Mouse (Mus musculus) heart, embryonic 16.5 days (tissue): ENCODE data around the gene Slc25a38. TPM values are rescaled to one million over a fixed set of nuclear protein-coding genes. Genes with fewer than 3 reads are reported as not detected.
A peak's percentile ranks its signal among the peaks of the same experiment; 100 is the strongest.

ENCODE experiments used
- ATAC-seq: fragments of 200-750 bp; cut with Nextera tagmentation; replicated peaks from 2 replicates; pipeline ENCODE4 v1.8.0; 2017; ENCODE audit warnings: moderate number of reproducible peaks; ENCODE audit not compliant: insufficient read depth, low FRiP score; ENCODE audit errors: extremely low read depth
- H3K27ac ChIP-seq: fragments of 300-500 bp; sonication (generic); 2 replicates; pipeline ENCODE4 v1.5.1; 2014; ENCODE audit warnings: mild to moderate bottlenecking, low read length, control low read depth, moderate library complexity
- H3K27me3 ChIP-seq: fragments of 300-500 bp; sonication (generic); 2 replicates; pipeline ENCODE4 v1.6.1; 2014; ENCODE audit warnings: low read length, mixed read lengths; ENCODE audit not compliant: control insufficient read depth, insufficient read depth
- H3K36me3 ChIP-seq: fragments of 300-500 bp; sonication (generic); 2 replicates; pipeline ENCODE4 v1.6.1; 2014; ENCODE audit not compliant: control insufficient read depth, insufficient read depth
- H3K4me1 ChIP-seq: fragments of 300-500 bp; sonication (generic); 2 replicates; pipeline ENCODE4 v1.6.1; 2014; ENCODE audit warnings: low read length, mixed read lengths; ENCODE audit not compliant: control insufficient read depth, insufficient read depth
- H3K4me2 ChIP-seq: fragments of 300-500 bp; sonication (generic); 2 replicates; pipeline ENCODE4 v1.6.1; 2014; ENCODE audit warnings: low read depth, mild to moderate bottlenecking, control low read depth, low read length
- H3K4me3 ChIP-seq: fragments of 300-500 bp; sonication (generic); 2 replicates; pipeline ENCODE4 v1.5.1; 2014; ENCODE audit warnings: mild to moderate bottlenecking, control low read depth, low read length
- H3K9ac ChIP-seq: fragments of 300-500 bp; sonication (generic); 2 replicates; pipeline ENCODE4 v1.6.1; 2014; ENCODE audit warnings: low read length, control low read depth
- H3K9me3 ChIP-seq: fragments of 300-500 bp; sonication (generic); replicated peaks from 2 replicates; pipeline ENCODE4 v1.6.1; 2016; ENCODE audit warnings: low read length; ENCODE audit not compliant: control insufficient read depth
- WGBS: fragments of 180-500 bp; shearing (Covaris S2); extraction: QIAGEN DNeasy Blood & Tissue Kit; methylation state at CpG from one replicate; pipeline ENCODE4 v1.1.7; 2014; 5-methylcytosine and 5-hydroxymethylcytosine counted together
- polyA plus RNA-seq: library from polyadenylated mRNA; unstranded; fragments of >200 nt; fragmentation: Nextera tagmentation; extraction: Ambion mirVana; gene quantifications from 2 replicates; pipeline ENCODE4 v1.2.1, GENCODE M21; 2015

Gene Slc25a38
- 21.9 and 23.0 TPM in 2 replicates for polyA plus RNA-seq

DNA sequence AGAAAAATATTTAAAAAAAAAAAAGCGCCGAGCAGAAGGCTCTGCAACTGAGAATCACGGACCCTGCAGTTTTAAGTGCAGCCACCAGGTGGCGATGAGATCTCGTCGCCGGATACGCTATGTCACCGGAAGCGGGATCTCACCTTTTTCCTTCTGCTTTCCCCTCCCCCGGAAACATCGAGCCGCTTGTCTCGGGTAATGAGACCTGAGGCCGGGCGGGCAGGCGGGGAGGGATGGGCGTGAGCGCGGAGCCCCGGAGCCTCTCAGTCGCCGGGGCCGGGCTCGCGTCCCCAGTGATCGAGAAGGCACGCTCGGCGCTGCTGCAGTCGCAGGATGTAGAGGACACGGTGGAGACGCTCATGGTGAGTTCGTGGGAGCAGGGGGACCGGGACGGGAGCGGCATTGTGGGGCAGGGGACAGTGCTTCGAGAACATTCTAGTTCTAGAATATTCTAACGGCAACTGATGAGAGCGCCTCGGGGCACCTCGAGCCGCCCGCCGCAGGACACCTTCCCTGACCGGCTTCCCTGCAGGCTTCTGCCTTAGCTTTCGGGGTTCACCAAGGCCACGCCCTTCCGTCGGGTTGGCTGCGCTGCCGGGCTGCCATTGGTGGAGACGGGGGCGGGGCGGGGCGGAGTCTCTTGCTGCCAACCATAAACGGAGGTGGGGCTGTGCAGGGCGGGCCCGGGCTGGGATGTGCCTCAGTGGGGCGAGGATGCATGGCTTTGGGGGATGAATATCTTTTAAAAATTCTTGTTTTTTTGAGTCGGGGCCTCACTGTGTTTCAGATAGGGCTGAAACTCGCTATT is at the start of gene Slc25a38:
Gene Slc25a38 (plus strand): TSS at position 164 of the 808 bp plus-strand sequence.
- H3K4me2 ChIP-seq, result peak within 1 kb of the TSS; percentile 89
- no peaks in the 10 kb centered on the region for H3K9me3 ChIP-seq
- H3K9ac ChIP-seq, result peak within 1 kb of the TSS; percentile 95
- peak within 1 kb of the TSS; percentile 97 for H3K4me3 ChIP-seq
- peak; percentile 98 for ATAC-seq
- H3K27me3 ChIP-seq, result no peaks in the 10 kb centered on the region
- peak within 1 kb of the TSS; percentile 99 for H3K27ac ChIP-seq
- no peaks in the 10 kb centered on the region for H3K36me3 ChIP-seq
- peaks cover 8% of the 10 kb centered on the region for H3K4me1 ChIP-seq
- WGBS, result 1% methylated on average over 62 of the region's 62 CpGs

DNA sequence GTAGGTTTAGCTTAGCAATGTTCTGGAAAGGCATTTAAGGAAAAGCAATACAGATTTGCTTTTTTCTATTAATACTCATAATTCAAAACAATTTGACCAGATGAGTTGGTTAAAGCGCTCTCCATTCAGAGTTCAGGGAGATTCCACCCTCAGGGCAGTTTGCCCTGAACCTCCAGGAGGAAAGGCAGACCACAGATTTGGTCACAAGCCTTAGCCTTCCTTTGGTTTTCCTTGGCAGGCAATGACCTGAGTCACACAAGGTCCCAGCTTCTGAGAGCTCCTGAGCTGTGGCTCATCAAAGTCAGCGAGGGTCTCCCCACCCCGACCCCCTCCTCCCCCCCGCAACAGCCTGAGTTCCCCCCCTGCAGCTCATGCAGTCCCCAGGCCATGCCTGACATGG is 45.9 kb upstream of the Slc25a38 start:
- H3K27me3 ChIP-seq, result no peaks in the 10 kb centered on the region

DNA sequence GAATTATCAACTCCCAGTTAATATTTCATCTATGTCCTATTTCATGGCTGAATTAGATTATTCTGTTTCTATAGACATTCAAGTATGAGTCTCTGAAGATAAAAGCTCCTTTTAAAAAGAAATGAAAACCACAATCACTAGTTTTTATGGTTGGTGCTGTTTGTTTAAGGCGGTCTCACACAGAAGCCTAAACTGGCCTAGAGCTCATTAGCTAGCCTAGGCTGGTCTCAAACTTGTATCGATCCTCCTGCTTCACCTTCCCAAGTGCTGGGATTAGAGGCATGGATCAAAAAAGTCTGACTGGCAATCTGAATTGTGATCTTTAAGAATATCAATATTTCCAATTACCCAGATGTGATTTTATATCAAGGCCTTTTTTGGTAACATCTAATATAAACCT is 42.6 kb upstream of the Slc25a38 start:
- WGBS, result 92% methylated on average over 2 of the region's 2 CpGs
- H3K4me1 ChIP-seq, result no peaks in the 10 kb centered on the region
- no peaks in the 10 kb centered on the region for H3K27me3 ChIP-seq
- H3K4me3 ChIP-seq, result no peak overlapping the region
- H3K9me3 ChIP-seq, result no peaks in the 10 kb centered on the region
- H3K4me2 ChIP-seq, result no peak overlapping the region
- no peak overlapping the region for H3K27ac ChIP-seq
- H3K36me3 ChIP-seq, result no peaks in the 10 kb centered on the region
- no peak overlapping the region for H3K9ac ChIP-seq
- no peak for ATAC-seq

More for the DNA sequence above, 45.9 kb upstream of the Slc25a38 start:
- H3K36me3 ChIP-seq, result no peaks in the 10 kb centered on the region
- no peak overlapping the region for H3K9ac ChIP-seq
- no peak overlapping the region for H3K27ac ChIP-seq
- H3K4me3 ChIP-seq, result no peak overlapping the region
- no peaks in the 10 kb centered on the region for H3K9me3 ChIP-seq
- no peak for ATAC-seq
- H3K4me1 ChIP-seq, result no peaks in the 10 kb centered on the region
- no peak overlapping the region for H3K4me2 ChIP-seq
- WGBS, result 70% methylated on average over 4 of the region's 4 CpGs

DNA sequence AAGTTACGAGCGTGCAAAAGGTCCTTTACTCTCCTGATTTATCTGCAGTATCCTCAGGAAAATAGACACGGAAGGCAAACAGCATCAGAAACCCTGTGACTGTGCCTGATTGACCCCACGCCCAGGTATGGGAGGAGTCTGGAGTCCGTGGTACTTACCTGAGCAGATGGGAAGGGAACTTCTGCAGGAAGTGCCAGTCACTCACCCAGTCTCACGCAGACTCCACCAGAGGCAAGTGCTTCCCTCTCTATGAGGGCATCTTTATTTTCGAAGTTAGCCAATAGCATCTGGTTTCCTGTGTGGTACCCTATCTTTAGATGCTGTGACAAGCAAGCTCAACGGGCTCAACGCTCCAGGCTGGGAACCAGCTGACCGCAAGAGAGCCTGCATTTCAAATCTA is 42.1 kb upstream of the Slc25a38 start:
- no peak for ATAC-seq
- H3K9me3 ChIP-seq, result no peaks in the 10 kb centered on the region
- 47% methylated on average over 10 of the region's 10 CpGs for WGBS

DNA sequence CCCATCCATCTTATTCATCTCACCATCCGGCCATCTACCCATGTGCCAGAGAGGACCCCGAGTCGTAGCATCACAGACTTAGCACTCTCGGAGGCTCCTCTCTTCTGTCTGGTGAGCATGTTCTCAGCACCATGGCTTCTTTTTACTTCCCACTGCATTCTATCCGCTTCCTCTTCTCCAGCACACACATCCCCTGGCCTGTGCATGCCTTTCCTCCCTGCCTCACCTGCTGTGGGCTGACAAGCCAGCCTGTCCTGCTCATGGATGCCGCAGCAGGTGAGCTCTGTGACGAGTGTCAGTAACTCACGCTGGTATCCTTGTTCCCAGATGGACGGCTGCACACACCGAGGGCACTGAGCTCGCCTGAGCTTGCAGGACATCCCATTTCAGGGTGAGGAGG is 40.4 kb upstream of the Slc25a38 start, which contains the start of gene Cx3cr1:
Gene Cx3cr1 (minus strand): TSS at position 101 of the 400 bp plus-strand sequence.
- Histone ChIP-seq H3K4me3 (no peak within 1 kb of the TSS), H3K4me2 (no peak within 1 kb of the TSS), H3K9ac (no peak within 1 kb of the TSS), H3K27ac (0 out of 2 replicates have a peak within 1 kb of the TSS, but pooled peaks have one; percentile 23), H3K9me3 (no peaks in the 10 kb centered on the region), H3K27me3 (no peaks in the 10 kb centered on the region), H3K36me3 (no peaks in the 10 kb centered on the region), H3K4me1 (no peaks in the 10 kb centered on the region)
- 81% methylated on average over 11 of the region's 11 CpGs for WGBS
- ATAC-seq, result no peak

More for the DNA sequence above, 42.1 kb upstream of the Slc25a38 start:
- H3K4me3 ChIP-seq, result no peak overlapping the region
- no peak overlapping the region for H3K27ac ChIP-seq
- H3K9ac ChIP-seq, result no peak overlapping the region
- no peaks in the 10 kb centered on the region for H3K4me1 ChIP-seq
- no peaks in the 10 kb centered on the region for H3K27me3 ChIP-seq
- H3K4me2 ChIP-seq, result no peak overlapping the region
- H3K36me3 ChIP-seq, result no peaks in the 10 kb centered on the region

DNA sequence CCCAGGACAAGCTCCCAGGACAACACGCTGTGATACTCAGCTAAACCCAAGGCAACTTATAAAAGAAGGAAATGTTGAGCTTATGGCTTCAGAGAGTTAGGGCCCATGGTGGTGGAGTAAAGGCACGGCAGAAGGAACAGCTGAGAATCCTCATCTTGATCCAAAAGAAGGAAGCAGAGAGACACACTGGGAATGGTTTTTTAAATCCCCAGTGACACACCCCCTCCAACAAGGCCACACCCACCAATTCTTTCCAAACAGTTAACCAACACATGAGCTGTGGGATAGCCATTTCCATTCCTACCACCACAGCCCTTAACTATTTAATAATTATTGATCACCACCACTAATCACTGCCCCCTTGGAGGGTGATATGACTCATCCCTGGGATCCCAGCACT is 38.9 kb upstream of the Slc25a38 start:
- no peak overlapping the region for H3K27ac ChIP-seq
- H3K27me3 ChIP-seq, result no peaks in the 10 kb centered on the region
- WGBS, result 65% methylated on average over 2 of the region's 2 CpGs
- no peaks in the 10 kb centered on the region for H3K9me3 ChIP-seq
- H3K4me2 ChIP-seq, result no peak overlapping the region
- H3K4me3 ChIP-seq, result no peak overlapping the region
- no peaks in the 10 kb centered on the region for H3K36me3 ChIP-seq
- H3K4me1 ChIP-seq, result no peaks in the 10 kb centered on the region
- ATAC-seq, result no peak
- no peak overlapping the region for H3K9ac ChIP-seq

DNA sequence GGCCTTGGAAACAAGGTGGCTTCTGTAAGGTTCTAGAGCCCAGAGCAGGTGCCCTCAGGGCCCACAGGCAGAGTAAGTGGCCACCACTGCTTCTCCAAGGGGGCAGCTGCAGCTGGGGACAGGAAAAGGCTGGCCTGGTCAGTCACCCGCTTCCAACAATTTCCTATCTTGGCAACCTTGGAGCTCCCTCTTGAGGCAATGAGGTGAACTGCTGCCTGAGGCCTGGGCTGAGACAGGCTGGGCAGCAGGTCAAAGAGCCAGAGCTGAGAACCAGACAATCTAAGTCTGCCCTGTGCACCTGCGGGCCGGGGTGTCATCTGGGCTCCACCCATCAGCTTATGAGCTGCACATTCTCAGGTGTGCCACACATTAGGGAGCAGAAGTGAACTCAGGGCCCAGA is 37.0 kb upstream of the Slc25a38 start:
- Histone ChIP-seq H3K4me3 (no peak overlapping the region), H3K27me3 (no peaks in the 10 kb centered on the region), H3K9ac (no peak overlapping the region), H3K9me3 (no peaks in the 10 kb centered on the region), H3K4me1 (no peaks in the 10 kb centered on the region), H3K27ac (no peak overlapping the region), H3K36me3 (no peaks in the 10 kb centered on the region), H3K4me2 (no peak overlapping the region)
- 10% methylated on average over 3 of the region's 3 CpGs for WGBS
- peak; percentile 45; the same call in 1 of the 2 replicates for ATAC-seq

DNA sequence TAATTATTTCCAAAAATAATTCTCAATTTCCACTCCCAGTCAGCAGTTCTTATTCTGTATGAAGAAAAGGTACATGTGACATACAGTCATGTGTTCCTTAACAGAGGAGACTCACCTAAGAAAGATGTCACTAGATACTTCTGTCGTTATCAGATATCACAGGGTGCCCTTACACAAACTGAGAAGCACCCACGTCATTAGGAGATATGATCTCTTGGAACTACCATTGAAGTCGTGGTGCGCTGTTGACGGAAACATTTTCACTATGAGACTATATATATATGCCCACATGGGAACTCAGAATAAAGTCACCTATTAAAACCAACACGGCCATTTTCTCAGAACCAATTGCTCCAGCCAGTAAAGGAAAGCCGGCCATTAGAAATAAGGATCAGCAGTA is 35.7 kb upstream of the Slc25a38 start:
- no peaks in the 10 kb centered on the region for H3K27me3 ChIP-seq
- H3K9me3 ChIP-seq, result no peaks in the 10 kb centered on the region
- 64% methylated on average over 7 of the region's 7 CpGs for WGBS
- no peak overlapping the region for H3K27ac ChIP-seq
- no peak overlapping the region for H3K4me2 ChIP-seq
- H3K4me1 ChIP-seq, result no peaks in the 10 kb centered on the region
- no peak overlapping the region for H3K4me3 ChIP-seq
- ATAC-seq, result no peak
- H3K36me3 ChIP-seq, result no peaks in the 10 kb centered on the region
- H3K9ac ChIP-seq, result no peak overlapping the region

DNA sequence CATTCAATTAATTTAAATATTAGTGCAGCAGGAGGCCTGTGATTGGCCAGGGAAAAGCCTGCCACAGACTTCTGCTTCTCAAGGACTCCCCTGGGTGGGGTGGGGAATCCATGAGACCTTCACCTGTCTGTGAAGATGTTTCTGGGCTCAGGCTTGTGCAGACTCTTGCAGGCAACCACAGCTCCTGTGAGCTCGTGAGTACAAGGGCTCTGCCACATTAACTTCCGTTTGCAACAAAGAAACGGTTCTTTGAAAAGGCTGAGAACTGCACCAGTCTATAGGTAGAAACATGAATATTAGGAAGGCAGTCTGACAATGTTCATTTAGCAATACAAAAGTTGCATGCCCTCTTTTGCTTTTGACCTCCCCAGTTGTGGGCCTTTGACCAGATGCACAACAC is 31.9 kb upstream of the Slc25a38 start:
- H3K27ac ChIP-seq, result no peak overlapping the region
- H3K9me3 ChIP-seq, result 0 out of 2 replicates have a peak, but pooled peaks cover 4% of the 10 kb centered on the region
- no peaks in the 10 kb centered on the region for H3K4me1 ChIP-seq
- H3K4me3 ChIP-seq, result no peak overlapping the region
- no peaks in the 10 kb centered on the region for H3K27me3 ChIP-seq
- no peak overlapping the region for H3K4me2 ChIP-seq
- ATAC-seq, result no peak
- WGBS, result 77% methylated on average over 3 of the region's 3 CpGs
- H3K9ac ChIP-seq, result no peak overlapping the region
- no peaks in the 10 kb centered on the region for H3K36me3 ChIP-seq
